Mouse (Mus musculus) heart, postnatal 4 days (tissue): ENCODE measurements around the gene Gfod1. TPM values are rescaled to one million over a fixed set of nuclear protein-coding genes. Genes with fewer than 3 reads are reported as not detected.

Source experiments
- DNase-seq: peaks from one replicate; pipeline ENCODE4 v3.0.0; 2021
- total RNA-seq, 2 experiments: library from RNA; stranded (reverse); gene quantifications; 2 replicates each; pipeline ENCODE4 v1.2.3; 2021

Gene Gfod1
- total RNA-seq, 2 experiments from 2014 or later = 20.6 to 24.8 TPM

DNA sequence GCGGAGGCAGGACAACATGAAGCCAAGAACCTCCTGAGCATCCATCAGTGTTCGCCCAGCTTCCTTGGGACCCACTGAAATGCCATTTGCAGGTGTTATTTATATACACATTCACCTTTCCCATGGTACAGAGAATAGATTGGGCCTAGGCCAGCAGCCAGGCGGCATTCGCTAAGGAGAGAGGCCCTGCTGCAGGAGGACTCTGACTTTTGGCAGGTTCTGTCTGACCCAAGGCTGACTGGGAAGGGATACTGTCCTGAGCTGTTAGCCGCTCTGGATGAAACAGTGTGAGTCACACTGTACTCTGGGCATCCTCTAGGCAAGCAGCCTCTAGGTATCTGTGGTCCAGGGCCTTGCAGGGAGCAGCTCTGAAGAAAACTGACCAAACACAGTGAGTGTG is 6.4 kb downstream of the Gfod1 start:
- no peak for DNase-seq

DNA sequence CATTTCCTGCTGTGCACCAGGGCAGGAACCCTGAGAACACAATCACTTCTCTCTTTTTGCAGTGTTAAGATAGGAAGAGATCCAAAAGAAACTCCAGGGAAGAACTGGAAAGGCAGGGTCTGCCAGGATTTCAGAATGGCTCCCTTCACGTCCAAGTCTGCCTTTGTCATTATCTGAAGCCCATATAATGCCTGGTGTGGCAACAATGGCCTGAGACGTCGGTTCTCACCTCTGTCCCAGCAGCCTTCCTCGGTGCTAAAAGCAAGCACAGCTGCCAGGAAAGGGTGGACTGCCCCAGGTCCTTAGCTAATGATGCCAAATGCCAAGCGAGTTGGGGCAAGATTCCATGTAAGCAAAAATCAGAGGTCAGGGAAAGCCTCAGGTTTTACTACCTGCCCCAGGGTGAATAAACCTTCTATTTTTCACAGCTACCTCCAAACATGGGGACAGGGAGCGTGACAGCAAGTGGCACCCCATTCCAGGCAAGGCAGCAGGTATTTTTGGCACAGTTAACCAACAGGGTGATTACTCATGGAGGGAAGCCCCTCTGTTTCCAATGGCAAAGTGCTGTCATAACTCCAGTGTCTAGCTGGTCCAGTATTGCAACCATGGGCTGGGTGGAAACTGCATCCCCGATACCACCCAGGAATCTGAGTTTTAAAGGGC is 7.7 kb downstream of the Gfod1 start:
- no peak for DNase-seq

DNA sequence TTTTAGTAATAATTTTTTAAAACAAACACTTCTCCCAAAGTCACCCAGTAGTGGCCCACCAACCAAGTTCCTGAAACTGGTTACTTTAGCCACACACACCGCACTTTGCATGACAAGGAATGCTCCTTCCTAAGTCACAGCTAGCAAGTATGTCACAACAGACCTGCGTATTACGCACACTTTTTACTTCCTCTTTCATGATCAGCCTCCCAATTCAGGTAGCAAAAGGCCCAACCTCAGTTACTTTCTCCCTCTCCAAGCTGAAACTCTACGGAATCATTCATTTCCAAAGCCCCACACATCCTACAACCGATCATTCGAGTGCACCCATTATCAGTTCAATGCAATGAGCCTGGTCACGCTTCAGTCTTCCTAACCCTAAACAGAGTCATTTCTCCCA is 8.3 kb downstream of the Gfod1 start:
- no peak for DNase-seq

DNA sequence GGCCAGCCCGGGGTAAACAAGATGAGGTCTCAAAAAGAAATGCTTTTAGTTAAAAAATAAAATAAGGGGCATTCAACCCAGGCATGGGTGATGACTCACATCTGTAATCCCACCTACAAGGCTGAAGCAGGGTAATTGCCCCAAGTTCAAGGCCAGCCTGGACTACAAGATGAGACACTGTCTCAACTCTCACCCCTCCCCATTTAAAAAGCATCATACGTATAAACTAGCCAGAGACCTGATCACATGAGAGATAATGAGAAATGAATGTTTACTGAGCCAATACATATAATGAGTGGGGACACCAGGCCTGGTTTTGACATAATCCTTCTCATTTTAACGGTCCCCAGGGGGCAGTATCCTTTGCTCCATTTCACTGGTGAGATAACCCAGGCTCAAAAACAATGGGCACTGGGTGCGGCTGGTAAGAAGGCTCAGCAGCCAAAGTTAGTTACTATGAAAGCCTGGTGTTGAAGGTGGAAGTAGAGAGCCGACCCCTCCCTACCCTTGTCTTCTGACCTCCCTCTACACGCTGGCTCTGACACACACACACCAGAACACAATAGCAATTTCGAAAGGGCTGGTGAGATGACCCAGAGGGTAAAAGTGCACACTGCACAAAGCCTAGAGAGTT is 8.9 kb downstream of the Gfod1 start:
- DNase-seq = no peak

DNA sequence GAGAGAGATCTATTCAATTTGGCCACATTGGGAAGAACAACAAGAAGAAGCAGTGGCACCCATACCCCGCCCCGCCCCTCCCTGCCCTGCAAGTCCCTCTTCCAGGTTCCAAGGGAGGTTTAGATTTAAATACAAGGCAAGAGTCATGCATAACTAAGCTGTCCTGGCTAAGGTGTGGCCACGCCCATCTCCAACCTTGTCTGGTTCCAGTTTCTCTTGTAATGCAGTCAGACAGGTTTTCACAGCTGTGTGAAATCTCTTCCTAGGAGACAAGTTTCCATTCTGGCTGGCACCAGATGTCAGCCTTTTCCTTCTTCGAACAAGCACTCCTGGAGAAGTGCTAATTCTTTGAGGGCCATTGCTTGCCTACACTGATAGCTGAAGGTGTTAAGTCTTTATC is 11.1 kb downstream of the Gfod1 start:
- no peak for DNase-seq

DNA sequence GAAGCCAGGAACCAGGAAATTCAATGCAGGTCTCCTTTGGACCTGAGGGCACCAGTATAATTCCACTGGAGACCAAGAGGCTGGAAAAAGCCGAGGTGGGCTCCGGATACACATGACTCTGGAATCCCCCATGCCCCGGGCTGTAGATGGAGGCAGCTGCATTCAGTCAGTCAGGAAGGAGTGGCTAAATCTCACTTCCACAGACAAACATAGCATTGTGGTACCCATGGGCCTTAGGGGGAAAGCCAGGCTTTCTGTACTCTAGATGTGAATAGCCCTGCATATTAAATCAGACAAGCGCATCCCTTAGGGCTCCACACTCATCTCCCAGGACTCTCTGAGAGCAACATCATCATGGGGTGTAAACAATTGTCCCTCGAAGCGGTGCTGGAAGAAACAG is 14.9 kb downstream of the Gfod1 start:
- DNase-seq = no peak

DNA sequence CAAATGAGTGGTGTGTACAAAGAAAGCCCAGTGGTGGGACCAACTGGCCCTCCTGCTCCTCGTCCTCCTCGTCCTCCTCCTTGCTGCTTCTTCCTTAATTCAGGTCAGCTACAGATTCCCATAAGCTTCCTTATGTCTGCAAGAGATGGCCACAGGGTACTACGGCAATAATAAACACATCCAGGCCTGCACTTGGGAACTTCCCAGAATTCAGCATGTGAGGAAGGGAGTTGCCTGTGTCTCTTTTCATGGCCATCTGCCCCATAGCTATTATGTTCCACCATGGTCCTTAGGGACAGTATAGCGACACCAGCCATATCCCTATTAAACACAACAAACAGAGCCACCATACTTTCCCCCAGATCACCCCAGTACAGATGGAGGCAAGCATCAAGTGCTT is 15.5 kb downstream of the Gfod1 start:
- DNase-seq = no peak

DNA sequence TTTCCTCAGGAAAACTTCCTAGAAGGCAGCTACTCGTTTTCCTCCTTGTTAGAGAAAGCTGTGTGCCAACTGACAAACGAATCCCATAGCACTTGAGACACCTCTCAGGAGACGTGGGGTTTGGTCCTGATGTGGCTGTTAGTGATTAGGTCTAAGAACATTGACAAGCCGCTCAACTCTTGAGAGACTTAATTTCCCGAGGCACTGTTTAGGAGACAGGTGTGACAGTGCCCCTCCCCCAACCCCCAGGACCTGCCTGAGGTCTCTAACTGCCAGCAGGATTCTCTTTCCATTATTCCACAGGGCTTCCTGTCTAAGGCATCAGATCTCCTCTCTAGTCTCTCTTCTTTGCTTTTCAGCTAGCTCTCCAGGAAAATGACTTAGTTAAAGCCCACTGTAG is 15.9 kb downstream of the Gfod1 start:
- DNase-seq = no peak

DNA sequence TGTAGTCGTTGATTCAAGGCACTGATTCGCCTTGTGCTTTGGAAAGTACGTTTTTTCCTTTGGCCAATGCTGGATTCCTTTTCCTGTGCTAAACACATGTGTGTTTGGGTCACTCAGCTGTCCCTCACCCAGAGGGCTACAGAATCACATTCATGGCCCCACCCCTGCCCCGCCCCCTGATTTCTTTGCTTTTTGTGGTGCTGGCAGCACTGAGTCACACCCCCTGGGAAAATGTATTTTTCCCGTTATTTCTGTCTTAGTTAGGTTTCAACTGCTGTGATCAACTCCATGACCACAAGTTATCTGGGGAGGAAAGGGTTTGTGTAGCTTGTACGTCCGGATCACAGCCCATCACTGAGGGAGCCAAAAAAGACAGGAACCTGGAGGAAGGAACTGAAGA is 17.1 kb downstream of the Gfod1 start:
- no peak for DNase-seq

DNA sequence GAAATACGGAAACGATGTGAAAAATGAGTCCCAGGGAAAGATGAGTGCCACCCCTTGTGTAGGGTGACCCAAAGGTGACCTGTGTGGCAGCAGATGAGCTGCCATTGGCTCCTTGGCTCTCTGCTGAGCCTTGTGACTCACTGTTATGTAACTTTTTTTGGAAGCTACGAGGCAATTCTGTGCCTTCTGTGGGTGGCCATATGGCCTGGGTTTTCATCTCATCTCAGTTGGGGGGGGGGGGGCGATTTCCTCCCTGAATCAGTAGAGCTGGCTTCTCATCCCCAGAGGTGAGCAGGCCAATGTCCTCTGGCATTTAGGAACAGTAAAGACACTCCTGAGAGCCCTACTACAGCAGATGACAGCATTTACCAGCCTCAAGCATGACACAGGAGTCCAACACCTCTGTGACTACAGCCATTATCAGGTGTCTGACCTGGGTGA is 19.2 kb downstream of the Gfod1 start:
- DNase-seq = no peak

DNA sequence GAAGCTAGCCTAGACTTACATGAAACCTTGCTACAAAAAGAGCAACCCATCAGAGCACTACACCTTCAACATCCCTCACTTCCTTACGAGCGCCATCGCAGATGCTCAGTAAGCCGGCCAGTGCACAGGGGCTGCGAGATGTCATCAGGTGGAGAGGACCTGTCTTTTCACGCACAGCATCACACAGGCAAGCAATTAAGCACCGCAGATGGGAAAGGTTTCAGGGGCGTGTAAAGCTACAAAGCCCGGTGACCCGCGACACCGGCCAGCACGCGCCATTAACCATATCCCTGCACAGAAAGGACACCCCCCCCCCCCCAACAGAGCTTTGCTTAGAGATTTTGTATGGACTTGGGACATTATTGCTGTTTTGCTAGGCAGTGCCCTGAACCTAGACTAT is 30.1 kb downstream of the Gfod1 start:
- no peak for DNase-seq

DNA sequence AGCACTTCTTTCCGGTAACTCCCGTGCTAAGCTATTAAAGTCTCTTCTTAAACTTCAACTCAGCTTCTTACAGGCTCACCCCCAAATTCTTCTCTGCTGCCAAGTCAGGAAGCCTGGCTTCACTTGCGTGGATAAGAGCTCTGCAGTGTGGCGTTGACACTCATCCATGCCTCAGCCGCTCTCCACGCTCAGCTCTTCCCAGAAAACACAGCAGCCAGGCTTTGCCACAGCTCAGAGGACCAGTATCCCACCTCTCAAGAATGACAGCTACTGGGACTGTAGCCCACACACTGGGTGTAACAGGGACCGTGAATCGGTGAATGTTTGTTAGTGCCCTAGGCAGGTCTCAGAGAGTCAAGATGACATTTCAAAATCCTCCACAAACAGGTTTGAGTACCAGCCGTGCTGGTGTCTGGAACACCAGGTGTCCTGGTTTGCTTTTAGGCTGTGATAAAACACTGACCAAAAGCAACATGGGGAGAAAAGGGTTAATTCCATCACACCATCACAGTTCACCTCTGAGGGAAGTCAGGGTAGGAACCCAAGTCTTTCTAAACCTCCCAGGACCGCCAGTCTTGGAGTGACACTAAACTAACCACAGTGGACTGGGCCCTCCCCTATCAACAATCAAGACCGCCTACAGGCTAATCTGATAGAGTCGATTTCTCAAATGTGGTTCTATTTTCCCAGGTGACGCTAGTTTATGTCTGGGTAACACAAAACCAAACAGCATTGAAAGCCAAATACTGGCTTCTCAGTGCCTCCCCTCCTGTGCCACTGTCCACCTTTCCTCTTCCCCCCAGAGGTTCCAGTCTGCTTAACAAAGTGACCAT is 31.5 kb downstream of the Gfod1 start:
- DNase-seq = peak; percentile 50

DNA sequence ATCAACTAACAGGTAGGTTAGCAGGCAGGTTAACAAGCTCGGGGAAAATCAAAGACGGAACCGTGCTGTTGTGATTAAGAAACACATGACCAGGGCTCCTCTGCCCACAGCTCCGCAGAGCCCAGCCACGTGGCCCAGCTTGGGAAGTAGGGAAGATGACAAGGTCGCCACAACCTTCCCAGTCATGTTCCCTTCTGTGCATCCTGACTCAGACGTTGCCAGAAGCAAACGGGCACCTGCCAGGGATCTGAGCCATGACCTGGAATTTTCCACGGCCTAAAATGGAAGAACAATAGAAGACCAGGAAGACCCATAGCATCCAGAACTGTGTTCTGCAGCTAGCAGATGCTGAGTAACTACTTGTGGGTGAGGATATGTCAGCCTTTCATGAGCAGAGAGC is 32.5 kb downstream of the Gfod1 start:
- DNase-seq = peak; percentile 65

DNA sequence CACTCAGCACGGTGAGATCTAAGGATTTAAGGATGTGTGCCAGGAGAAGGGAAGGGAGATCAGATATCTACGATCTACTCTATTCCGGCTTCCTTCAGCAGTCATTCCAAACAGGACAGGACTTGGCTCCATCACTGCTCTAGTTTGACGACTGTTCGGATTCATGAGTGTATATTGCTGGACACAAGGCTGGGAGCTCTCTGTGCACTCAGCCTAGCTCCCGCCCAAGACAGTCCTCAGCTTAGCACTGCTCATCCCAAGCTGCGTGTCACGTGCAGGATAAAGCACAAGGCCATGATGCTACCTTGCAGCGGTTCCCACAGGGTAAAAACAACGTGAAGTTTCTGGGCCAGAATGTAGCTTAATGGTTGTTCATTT is 33.8 kb downstream of the Gfod1 start:
- no peak for DNase-seq

DNA sequence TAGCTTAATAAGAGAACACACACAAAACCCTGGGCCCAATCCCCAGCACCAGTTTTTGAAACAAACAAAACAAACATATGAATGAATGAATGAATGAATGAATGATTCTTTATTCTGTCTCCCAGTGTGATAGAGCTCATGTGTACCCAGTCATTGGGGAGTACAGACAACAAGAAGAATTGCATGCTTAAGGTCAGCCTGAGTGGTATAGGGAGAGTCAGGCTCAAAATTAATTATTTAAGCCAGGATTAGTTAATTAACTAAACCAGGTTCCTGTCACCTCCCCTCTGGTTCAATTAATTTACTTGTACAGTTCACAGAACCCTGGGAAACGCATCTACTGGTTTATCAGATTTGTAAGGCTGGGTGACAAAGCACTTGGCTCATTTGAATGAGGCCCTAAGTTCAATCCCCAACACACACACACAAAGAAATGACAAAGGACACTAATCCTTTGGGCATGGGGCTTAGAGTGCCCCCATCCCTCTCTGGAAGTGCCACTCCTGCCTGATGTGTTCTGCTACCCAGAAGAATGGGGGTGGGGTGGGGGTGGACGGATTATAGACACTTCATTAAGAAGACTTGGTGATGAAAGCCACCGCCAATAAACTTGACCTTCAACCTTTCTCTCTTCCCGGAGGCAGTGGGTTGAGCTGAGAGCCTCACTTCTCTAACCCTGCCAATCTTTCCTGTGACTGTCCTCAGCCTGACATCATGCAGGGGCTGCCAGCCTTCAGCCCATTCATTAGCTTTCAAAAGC is 34.3 kb downstream of the Gfod1 start:
- no peak for DNase-seq

DNA sequence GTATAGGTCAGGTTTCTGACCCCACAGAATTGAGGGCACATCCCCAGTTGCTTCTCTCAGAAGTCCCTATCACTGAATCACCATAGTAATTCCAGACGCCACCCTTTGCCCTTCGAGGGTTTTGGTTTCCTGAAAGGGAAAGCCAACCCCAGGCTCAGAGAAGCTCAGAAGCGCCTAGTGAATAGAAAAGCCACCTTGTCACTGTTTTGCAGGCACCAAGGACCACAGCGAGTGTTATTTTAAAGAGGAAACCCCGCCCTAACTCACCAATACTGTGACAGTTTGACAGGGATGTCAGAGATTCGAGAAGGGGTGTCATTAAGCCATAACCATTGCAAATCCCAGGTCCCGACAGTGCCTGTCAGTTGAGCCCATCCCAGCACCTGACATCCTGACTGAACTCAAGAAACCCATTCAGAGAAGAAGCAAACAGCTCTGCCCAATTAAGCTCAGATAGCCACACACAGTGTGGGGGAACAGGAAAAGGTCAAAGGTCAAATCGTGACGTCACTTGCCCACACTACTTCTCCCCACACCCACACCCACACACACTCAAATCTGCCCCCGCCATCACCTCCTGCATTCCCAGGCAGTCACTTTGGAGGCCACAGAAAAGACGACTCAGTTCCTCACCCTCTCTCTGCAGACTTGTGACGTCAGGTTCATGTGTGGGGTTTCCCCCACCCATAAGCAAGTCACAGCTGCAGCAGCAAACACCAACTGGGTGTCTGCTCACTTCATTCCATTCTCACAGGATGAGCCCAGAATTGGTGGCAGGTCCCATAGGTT is 35.2 kb downstream of the Gfod1 start:
- no peak for DNase-seq

DNA sequence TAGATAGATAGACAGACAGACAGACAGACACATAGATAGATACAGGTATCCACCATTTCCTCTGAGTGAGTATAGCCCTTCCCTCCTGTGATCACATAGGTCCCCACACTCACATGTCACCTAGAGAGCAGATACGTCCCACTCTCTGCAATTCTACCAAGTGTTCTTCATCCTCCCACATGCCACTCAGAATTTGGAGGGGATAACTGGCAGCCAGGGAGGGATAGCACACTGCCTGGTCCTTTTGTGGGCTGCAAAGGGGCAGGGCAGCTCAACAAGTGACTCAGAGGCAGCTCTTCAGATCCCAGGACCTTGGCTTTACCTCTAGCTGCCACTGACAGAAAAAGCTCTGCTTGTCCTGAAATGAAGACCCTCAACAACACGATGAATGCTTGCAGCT is 36.1 kb downstream of the Gfod1 start:
- DNase-seq = no peak

DNA sequence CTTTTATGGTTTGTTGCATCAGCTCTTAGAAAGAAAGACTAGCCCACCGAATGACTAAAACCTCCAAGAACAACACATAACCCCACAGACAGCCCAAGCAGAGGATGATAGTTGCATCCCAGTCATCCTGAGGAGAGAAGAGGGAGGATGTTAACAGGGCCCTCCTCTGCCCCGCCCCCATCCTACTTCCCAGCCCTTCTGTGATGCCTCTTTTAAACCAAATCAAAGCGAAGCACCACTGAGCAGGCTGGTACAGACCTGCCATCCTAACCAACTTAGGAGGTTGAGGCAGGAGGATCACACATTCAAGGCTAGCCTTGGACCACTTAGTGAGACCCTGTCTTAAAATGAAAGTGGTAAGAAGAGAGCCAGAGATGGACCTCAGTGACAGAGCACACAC is 36.8 kb downstream of the Gfod1 start:
- no peak for DNase-seq

DNA sequence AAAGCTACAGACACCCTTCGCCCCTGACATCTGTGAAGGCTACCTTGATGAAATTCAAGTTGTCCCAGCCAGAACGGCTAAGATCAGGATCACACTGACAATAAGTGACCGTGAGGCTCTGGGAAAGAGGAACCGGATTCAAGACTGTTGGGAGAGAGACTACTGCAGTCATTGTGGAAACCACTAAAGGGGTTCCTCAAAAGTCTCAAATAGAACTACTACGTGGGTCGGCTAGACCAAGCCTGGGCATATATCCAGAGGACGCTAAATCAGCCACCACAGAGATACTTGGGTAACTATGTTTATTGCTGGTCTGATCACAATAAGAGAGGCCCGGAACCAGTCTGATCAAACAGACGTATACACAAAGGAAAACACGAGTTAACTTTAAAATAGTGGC is 37.6 kb downstream of the Gfod1 start:
- no peak for DNase-seq

DNA sequence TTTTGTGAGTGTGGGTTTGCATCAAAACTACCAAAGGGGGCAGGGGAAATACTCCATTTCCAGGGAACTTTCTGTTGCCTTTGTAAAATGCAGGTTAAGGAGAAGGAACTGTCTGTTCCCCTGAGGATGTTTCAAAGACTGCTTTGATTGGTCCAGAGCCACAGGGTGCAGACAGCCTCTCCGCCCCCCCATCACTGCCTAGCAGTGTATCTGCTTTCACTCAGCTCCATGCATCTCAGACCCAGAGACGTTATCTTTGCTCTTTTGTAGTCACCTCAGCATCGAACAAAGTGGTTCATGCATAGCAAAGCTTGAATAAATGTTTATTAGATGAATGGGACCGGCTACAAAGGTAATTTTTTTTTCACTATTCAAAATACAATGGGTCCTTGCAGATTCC is 38.9 kb downstream of the Gfod1 start:
- DNase-seq = no peak

DNA sequence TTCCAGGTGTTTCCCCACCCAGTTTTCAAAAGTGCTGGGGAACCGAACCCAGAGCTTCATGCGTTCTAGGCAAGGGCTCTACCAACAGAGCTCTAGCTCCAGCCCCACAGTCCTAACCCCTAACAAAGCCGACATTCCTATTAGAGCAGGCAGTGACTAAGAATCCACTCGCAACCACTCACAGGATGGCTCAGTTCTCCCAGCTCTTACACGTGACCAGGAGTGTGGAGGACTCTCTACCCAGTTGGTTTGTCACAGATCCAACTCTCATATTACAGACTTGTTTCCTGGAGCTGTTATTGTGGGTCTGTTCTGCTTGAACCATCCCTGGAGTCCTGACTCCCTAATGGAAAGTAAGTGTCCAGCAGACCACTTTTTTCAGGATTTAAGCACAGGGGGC is 40.3 kb downstream of the Gfod1 start:
- no peak for DNase-seq

DNA sequence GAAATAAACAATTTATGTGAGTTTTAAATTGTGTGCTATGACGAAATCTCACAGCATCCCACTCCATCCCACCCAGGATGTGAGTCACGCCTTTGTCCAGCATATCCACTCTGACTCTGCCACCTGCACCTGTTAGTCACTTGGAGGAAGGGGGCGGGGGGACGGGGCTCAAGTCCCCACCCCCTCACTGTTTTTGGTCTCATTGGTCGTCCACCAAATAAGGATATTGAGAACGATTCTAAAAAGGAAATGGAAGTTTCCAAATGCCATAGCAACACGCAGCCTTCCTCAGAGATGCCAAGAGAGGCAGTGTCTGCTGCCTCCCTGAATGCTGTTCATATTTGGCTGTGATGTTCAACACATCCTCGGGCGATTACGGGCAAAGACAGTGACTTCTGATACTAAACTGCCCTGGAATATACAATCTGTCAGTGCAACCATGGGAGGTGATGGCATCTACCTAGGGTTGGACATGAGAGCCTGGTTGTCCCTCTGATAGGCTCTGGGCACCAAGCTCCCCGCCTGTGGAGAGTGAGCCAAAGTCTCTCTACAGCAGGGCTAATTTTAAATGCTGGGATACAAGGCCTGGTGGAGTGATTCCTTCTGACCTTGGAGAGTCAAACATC is 41.7 kb downstream of the Gfod1 start:
- DNase-seq = peak; percentile 65
